Mouse (Mus musculus): ENCODE data around the gene Ap4e1.
"Not testable (repeated sequence)": the region's sequence is repeated elsewhere in the genome, so short reads cannot be mapped to it uniquely, and the experiment has no call there.

- not testable (repeated sequence) for TF ChIP-seq POLR2A (IDR thresholded peaks at IDR 0.05; ENCODE audit: low read depth, low read length); CTCF (IDR thresholded peaks at IDR 0.05; ENCODE audit: extremely low read depth, insufficient read depth, insufficient read length, insufficient replicate concordance)
Observed at GRCm38 (mm10) chr2:127090151-127090550, 81.6 kb downstream of the Ap4e1 start.
